Mouse (Mus musculus): Measurements from ENCODE around the gene 1190005I06Rik. TPM values are rescaled to one million over a fixed set of nuclear protein-coding genes. Genes with fewer than 3 reads are reported as not detected.
A peak's percentile ranks its signal among the peaks of the same experiment; 100 is the strongest.

1190005I06Rik gene
- total RNA-seq, 2 experiments from 2014 or later = 0.18 TPM; not detected in 1

DNA sequence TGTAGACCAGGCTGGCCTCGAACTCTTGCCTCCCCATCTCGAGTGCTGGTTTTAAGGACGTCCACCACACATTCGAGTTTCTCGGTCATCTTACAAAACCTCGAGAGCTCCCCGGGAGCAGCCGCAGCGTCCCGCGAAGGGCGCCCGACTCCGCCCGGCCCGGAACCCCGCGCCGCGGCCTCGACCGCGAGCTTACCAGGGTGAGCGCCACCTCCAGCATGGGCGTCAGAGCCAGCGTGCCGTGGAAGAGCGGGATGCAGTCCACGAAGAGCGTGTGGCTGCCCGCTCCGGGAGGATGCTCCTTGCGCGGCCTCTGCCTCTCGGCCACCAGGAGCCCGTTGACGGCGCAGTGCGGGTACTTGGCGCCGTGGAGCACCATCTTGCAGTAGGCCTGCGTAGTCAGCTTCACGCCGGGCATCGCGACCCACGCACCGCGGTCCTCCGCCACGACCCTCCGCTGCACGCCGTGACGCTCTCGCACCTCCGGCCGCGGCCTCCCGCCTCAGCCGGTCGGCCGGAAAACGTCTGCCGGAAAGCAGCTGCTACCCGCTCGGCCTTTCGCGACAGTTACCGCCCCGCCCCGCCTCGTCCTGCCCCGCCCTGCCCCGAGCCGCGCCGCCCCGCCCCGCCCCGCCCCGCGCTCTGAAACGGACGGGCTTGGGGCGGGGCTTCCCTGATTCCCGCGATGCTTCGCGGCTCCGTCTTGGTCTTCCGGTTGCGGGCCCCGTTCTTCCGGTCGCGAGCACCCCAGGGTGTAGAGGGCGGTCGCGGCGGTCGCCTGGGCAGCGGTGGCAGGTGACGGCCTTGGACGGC is 20.3 kb upstream of the 1190005I06Rik start, which contains the start of the genes Gm27021 and Cox4i1:
Gene Gm27021, minus strand, starts transcription at position 519 of the 813 bp plus-strand sequence.
Gene Cox4i1, plus strand, starts transcription at position 662 of the 813 bp plus-strand sequence.
- ATAC-seq (ENCODE audit: poor library complexity, severe bottlenecking) = peak; percentile 91

GRCm38 (mm10) chr8:120666807-120667470 is 19.5 kb upstream of the 1190005I06Rik start:
- no peak for ATAC-seq (ENCODE audit: poor library complexity, severe bottlenecking)

DNA sequence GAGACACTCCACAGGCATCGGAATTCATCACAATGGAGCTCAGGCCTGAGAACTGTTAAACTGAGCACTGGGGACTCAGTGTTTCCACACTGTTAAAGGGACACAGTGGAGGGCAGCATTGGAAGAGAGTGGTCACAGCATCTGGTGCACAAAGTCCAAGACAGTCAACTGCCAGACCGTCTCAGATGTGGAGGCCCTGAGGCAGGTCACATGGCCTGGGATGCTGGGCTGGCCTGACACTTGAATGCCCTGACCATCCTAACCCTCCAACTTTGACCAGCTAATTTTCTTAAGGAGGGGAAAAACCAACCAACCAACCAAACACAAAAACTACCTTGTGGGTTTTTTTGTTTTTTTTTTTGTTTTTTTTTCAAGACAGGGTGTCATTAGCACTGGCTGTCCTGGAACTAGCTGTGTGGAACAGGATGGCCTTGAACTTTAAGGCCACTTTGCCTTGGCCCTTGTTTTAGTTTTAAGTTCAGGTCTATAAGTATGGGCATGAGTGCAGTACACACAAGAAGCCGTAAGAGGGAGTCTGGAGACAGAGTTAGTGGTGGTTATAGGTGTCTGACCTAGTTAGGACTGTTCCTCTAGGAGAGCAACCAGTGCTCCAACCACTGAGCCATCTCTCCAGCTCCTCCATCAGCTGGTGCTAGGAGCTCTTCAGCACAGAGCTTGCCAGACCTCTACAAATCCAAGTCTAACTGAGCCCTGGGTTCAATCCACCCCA is 18.5 kb upstream of the 1190005I06Rik start:
- ATAC-seq (ENCODE audit: poor library complexity, severe bottlenecking) = no peak

- no peak for ATAC-seq (ENCODE audit: poor library complexity, severe bottlenecking)
Measured at GRCm38 (mm10) chr8:120664566-120664965, 17.1 kb upstream of the 1190005I06Rik start.

DNA sequence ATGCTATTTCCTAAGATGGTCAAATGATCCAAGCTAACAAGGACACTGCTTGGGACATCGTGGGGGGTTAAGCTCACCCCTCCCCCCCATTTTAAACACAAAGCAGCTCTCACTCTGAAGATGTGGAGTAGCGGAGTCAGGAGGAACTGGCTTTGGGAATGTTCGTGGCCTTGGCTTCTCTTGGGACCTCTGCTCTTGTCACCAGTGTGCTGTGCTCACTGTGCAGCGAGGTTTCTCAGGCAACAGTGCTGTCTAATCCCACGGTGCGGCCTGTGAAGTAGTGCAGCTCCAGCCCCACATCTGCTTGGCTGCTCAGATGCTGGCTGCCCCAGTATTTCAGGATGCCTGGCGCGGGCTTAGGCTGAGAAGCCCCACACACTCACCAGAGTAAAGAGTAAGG is 10.0 kb upstream of the 1190005I06Rik start:
- ATAC-seq (ENCODE audit: poor library complexity, severe bottlenecking) = no peak

- ATAC-seq (ENCODE audit: poor library complexity, severe bottlenecking) = no peak
Measured at GRCm38 (mm10) chr8:120656322-120657052, 9.1 kb upstream of the 1190005I06Rik start.

DNA sequence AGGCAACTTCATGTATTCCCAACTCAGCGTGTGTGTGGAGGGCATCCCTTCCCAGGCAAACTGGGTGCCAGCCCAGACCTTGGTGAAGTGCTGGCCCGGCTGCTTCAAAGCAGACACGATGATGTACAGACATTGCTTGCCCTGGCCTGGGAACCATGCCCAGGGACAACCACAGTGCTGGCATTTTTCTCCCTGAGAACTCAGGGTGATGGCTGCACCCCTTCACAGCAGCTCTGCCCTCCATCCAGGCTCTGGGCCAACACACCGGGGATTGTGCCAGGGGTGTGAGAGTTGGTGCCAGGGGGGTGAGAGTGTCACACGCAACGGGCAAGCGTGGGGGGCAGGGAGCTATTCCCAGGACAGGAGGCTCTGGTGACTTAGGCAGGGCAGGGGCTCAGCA is 2.8 kb downstream of the 1190005I06Rik start:
- ATAC-seq (ENCODE audit: poor library complexity, severe bottlenecking) = no peak

DNA sequence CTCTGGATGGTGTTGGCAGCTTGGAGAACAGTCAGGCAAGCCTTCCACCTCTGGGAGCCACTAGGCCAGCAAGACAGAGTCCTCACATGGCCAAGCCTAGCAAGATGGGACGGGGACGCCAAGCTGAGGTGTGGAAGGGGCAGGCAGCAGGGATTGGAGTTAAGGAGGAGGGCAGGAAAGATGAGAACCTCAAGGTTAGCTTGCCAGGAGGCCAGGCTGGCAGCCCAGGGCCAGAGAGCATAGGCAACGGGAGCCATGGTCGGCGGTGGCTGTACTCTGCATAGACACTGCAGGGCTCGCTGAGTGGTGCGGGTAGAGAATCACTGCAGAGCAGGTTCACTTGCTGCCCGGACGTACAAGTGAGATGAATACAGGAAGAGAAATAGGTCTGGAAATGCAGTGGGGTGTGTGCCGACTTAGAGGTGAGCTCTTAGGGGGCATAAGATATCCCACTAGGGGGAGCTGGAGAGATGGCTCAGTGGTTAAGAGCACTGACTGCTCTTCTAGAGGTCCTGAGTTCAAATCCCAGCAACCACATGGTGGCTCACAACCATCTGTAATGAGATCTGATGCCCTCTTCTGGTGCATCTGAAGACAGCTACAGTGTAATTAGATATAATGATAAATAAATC is 5.3 kb downstream of the 1190005I06Rik start:
- no peak for ATAC-seq (ENCODE audit: poor library complexity, severe bottlenecking)

- no peak for ATAC-seq (ENCODE audit: poor library complexity, severe bottlenecking)
Measured at GRCm38 (mm10) chr8:120641245-120641644, 6.2 kb downstream of the 1190005I06Rik start.

- ATAC-seq (ENCODE audit: poor library complexity, severe bottlenecking) = peak; percentile 52
Measured at GRCm38 (mm10) chr8:120634329-120634839, 13.0 kb downstream of the 1190005I06Rik start.

- ATAC-seq (ENCODE audit: poor library complexity, severe bottlenecking) = no peak
Measured at GRCm38 (mm10) chr8:120633665-120634271, 13.7 kb downstream of the 1190005I06Rik start.

GRCm38 (mm10) chr8:120632969-120633664 is 14.3 kb downstream of the 1190005I06Rik start:
- no peak for ATAC-seq (ENCODE audit: poor library complexity, severe bottlenecking)

GRCm38 (mm10) chr8:120631441-120632375 is 15.7 kb downstream of the 1190005I06Rik start:
- no peak for ATAC-seq (ENCODE audit: poor library complexity, severe bottlenecking)

DNA sequence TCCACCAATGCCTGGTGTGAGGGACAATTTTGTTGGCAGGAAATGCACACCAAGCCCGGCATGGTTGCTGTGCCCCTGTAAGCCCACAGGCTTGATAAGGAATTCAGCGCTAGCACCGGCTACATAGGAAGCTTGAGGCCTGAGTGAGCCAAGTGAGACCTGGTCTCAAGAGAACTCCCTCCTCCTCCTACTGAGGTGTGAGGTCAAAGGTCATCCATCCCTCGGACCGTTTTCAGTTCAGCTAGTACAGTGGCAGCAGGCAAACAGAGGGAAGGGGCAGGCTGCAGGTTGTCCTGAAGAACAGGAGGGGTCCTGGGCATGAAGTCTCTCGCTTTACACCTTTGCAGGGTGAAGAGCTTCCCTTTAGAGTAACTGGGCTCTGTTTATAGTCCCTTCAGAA is 16.6 kb downstream of the 1190005I06Rik start:
- no peak for ATAC-seq (ENCODE audit: poor library complexity, severe bottlenecking)

GRCm38 (mm10) chr8:120630031-120630430 is 17.4 kb downstream of the 1190005I06Rik start:
- ATAC-seq (ENCODE audit: poor library complexity, severe bottlenecking) = no peak

DNA sequence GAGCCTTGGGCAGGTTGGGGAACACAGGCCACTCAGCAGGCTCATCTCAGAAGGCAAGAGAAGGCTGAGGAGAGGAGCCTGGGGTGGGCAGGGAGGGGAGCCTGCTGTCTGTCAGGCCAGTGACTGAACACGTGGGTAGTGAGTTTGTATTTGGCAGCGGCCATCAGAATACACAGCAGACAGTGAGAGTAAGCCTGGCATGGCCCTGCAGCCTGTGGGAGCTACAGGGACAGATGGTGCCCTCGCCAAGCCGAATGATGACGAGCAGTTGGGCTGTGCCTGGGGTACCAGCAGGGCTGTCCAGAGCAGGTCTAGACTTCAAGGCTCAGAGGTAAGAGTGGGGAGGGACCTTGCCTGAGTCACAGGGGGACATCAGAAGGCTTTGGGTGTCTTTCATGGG is 20.1 kb downstream of the 1190005I06Rik start:
- no peak for ATAC-seq (ENCODE audit: poor library complexity, severe bottlenecking)

DNA sequence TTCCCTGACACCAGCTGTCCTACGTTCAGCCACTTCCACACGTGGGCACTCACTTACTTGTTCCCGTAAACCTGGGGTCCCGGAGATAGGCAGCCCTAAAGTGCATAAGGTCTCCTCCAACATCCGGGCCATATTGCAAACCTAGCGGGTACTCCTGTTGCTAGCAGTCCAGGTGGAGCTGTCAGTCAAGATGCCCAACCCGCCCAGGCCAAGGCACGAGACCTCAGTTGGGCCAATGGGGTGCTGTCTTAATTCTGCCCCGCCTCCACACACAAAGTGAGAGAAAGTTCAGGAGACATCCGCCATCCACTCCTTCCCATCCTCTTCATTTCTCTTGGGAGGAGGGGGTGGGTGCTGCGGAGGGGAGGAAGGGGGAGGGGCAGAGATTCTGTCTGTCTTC is 21.0 kb downstream of the 1190005I06Rik start:
- no peak for ATAC-seq (ENCODE audit: poor library complexity, severe bottlenecking)

- ATAC-seq (ENCODE audit: poor library complexity, severe bottlenecking) = no peak
Measured at GRCm38 (mm10) chr8:120623608-120624007, 23.8 kb downstream of the 1190005I06Rik start.

All from megakaryocyte, adult 5-6 weeks (primary cell).